Mouse (Mus musculus): Measurements from ENCODE around the gene Tcerg1l.

Tcerg1l gene

GRCm38 (mm10) chr7:138357475-138357874, 40.1 kb downstream of the Tcerg1l start:
- DNase-seq (ENCODE audit: low spot score in 2 of 2), result no peak

DNA sequence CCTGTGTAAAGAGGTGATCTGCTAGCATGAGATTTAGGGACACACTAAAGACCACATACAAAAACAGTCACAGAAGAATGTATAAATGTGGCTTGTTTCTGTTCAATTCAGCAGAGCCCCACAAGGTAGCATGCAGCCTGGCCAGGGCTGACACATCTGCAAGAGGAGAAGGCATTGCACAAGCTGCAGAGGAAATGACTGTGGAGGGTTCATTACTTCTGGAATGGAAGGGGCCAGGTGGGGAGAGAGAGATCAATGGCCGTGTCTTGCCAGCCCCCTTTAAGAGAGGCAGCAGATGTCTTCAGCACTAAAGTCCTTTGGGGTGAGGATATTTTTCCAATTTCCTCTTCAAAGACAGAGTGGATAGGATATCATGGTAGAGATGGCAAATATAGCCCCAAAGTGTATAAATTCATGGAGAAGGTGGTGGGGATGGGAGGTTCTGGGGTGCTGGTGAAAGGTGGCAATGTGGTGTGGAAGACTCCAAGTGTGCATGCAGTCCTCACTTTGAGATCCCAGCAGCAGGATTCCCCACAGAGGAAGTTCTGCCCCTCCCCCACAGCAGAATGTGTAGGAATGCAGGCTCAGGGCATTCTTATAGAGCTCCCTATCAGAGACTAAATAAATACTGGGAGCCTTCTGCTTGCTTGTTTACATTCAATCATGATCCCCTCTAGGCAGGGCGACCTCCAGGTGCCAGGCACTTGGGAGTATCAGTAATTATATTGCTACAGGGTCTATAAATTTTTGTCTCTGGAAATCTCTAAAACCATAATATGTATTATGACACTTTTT, 40.7 kb downstream of the Tcerg1l start:
- DNase-seq (ENCODE audit: low spot score in 2 of 2), result no peak

DNA sequence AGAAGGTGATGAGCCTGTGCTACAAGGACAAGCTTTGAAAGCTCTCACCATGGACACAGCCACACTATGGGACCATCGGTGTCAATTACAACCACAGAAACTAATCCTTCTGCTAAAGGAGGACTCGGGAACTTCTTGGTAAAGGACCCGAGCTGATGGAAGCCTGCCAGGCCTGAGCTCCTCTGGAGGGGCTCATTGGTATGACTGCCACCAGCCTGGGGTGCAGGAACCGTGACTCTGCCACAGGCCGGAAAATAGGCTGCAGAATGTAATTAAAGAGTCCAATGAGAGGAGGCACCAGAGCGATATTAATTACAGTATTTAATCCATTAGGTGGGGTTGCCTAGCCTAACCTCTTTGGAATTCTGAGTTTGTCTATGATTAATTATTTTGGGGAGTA, 52.1 kb downstream of the Tcerg1l start:
- DNase-seq (ENCODE audit: low spot score in 2 of 2), result no peak

DNA sequence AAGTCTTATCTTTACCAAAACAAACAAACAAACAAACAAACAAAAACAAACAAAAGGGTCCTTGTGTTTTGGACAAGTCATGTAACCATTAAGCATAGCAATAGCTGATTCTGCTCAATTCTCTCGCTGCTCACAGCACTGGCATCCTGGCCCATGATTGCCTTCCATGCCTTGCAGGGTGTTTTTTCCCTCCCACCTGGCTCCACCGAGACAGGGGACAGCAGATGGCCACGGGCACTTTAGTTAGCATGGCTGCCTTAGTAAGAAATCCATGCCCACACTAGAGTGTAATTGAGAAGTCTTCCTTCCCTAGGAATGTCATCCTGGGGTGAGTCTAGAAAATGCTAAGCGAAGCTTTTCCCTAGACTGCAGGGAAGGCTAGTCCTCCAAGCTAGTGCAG, 59.1 kb downstream of the Tcerg1l start:
- no peak for DNase-seq (ENCODE audit: low spot score in 2 of 2)

- DNase-seq (ENCODE audit: low spot score in 2 of 2), result no peak
These were observed 59.6 kb downstream of the Tcerg1l start for GRCm38 (mm10) chr7:138337946-138338345.

- DNase-seq (ENCODE audit: low spot score in 2 of 2), result no peak
These were observed 64.9 kb downstream of the Tcerg1l start for GRCm38 (mm10) chr7:138332504-138333168.

GRCm38 (mm10) chr7:138331266-138331665, 66.3 kb downstream of the Tcerg1l start:
- no peak for DNase-seq (ENCODE audit: low spot score in 2 of 2)

DNA sequence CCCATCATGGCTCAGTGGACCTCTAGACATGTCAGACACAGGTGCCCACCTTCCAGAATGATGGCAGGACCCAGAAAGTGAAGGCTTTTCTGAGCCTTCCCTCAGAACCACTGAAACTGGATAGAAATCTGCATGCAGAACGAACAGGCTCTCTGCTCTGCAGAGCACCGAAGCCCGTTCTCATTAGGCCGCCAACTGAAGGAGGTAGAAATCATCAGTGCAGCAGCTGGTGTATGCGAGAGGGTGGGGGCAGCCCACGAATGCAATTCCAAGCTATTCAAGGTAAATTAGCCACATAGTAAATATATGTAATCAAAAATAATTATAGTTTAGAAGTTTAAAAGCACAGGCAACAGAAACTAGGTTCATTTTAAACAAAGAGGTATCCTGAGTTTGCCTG, 68.9 kb downstream of the Tcerg1l start:
- DNase-seq (ENCODE audit: low spot score in 2 of 2), result no peak

DNA sequence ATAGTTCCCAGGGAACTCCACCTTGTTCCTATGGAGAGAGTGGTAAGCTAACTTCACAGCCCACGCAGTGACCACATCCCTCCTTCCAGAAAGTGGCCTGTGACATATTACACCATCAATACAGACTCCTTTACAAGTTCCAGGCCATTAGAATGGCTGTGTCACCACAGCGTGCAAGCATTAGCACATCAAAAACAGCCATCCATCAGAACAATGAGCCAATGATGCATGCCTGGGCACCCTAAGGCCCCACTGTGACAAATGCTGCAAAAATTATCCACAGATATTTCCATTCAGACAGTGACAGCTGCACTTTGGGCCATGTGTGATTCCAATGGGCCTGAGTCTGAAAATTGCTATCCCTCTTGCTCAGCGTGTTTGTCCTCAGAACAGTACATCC, 70.8 kb downstream of the Tcerg1l start:
- no peak for DNase-seq (ENCODE audit: low spot score in 2 of 2)

GRCm38 (mm10) chr7:138313733-138314132, 83.8 kb downstream of the Tcerg1l start:
- no peak for DNase-seq (ENCODE audit: low spot score in 2 of 2)

DNA sequence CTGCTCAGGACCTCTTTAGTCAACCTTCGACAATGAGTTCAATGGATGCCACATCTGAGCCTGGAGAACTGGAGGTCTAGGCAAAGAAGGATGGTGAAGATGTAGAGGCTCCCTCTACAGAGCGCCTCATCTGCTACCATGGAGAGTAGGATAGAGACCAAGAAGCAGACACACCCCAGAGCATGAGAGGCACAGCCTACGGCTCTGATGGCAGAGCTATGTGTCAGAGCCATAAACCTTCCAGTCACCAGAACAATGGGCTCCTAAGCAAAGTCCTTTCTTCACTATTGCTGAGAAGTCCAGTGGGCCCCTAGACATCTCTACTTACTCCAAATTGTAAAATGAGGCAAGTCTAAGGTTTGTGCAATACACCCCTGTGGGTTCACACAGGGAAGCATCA, 91.4 kb downstream of the Tcerg1l start:
- no peak for DNase-seq (ENCODE audit: low spot score in 2 of 2)

DNA sequence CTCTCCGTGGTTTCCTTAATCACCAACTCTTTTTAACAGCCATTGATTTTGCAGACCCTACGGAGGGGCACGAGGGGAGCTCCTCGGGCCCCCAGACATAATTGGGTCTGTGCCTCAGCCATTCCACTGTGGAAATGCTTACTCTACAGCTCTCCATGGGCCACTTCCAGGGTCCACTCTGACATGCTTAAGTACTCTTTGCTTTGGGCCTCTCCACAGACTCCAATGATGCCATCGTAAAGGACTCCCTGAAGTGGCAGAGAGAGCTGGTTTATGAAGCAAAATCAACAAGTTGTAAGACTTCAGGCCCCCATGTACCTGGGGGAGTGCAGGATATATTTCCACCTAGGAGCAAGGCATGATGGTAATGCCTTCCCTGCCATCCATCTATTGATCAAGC, 112.7 kb downstream of the Tcerg1l start:
- no peak for DNase-seq (ENCODE audit: low spot score in 2 of 2)

DNA sequence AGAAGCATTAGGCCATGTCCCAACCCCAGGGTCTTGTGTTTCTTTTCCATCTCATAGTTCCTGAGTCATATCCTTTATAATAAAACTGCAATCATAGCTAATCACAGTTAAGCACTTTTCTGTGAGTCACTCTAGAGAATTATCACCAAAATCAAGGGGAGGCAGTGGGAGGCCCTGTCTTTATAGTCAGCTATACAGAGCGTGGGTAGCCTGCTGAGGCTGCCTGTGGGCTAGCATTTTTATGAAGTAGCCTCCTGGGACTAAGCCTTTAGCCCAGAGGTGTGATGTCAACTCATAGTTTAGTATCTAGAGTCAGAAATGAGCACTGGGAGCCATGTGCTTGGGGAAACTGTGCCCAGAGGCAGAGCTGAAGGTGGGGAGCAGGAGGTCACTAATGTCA, 122.3 kb downstream of the Tcerg1l start:
- no peak for DNase-seq (ENCODE audit: low spot score in 2 of 2)

DNA sequence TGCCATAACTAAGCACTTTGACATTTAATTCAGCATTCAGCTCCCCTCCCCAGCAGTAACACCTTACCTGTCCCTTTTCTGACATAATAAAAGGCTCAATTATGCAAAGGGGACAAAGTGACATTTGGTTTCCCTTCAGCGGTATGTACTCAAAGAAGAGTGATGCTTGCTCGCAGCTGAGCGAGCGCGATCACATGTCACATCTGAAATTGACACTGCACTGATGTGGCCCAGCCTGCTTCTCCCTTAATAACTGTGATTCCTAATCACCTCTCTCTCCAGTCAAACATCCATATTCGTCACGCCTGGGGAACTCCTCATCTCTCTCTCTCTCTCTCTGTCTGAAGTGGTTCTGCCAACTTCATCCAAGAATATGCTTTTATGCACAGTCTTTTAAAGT, 126.2 kb downstream of the Tcerg1l start:
- no peak for DNase-seq (ENCODE audit: low spot score in 2 of 2)

DNA sequence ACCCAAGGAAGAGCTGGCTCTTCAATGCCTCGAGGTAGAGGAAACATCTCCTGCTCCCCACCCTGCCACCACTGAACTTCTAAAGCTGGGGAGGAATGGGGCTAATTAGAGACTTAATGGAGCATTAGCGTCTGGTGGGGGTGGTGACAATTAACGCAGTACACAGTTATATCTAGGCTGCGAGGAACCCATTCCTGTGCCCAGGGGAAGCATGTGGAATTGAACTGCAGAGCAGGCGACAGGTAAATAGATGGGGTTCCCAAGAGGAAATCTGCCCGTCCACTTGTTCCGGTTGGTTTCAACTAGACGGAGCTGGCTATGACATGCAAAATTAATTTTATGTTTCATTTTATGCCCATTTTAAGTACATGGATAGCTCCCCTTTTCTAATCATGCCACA, 128.1 kb downstream of the Tcerg1l start:
- DNase-seq (ENCODE audit: low spot score in 2 of 2), result no peak

DNA sequence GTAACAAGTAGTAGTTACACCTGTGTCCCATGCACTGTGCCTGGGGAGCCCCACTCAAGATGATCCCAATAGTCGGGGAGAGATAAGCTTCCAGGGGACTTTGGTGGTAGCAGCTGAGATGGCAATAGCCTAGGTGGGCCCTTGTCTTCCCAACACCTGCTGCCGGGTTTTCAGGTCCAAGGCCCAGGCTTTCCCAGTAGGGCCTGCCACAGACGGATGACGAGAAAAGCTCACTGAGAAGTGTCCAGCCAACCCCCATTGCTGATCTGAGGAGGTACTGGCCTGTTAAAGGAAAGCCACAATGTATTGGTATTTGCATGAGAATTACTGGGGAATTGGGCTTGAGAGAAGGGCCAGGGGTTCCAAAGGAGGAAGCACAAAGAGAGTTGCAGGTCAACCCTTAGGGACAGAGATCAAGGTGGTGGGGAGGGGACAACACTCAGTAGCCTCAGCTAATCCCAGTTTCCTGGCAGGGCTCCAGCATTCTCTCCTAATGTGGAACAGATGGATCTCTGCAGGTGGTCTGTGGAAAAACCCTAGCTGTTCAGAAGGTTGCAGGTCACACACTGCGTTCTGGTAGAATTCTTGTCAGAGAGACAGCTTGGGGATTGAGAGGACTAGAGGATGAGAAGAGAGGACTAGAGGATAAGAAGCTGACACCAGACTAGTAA, 129.4 kb downstream of the Tcerg1l start:
- peak in 1 of 2 experiments; percentile 14 for DNase-seq (ENCODE audit: low spot score in 2 of 2)

- no peak for DNase-seq (ENCODE audit: low spot score in 2 of 2)
These were observed 148.9 kb downstream of the Tcerg1l start for GRCm38 (mm10) chr7:138248612-138249011.

- DNase-seq (ENCODE audit: low spot score in 2 of 2), result no peak
These were observed 149.4 kb downstream of the Tcerg1l start for GRCm38 (mm10) chr7:138248176-138248575.

DNA sequence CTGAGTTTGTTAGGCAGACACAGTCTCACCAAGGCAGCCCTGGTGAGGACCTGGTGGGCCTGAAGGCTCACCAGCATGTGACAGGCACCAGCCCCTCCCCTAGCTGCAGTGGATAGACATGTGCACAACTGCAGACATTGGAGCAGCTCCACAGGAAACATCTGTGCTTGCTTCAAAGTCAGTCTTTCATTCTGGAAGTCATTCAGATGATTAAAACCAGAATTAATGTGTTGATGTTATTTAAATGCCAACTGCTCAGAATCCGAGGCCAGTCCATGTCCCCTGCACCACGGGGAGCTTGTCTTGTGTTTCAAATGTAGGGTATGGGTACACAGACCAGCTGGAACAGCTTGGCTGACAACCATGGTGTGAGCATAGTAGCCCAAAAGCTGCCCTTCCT, 150.8 kb downstream of the Tcerg1l start:
- no peak for DNase-seq (ENCODE audit: low spot score in 2 of 2)

DNA sequence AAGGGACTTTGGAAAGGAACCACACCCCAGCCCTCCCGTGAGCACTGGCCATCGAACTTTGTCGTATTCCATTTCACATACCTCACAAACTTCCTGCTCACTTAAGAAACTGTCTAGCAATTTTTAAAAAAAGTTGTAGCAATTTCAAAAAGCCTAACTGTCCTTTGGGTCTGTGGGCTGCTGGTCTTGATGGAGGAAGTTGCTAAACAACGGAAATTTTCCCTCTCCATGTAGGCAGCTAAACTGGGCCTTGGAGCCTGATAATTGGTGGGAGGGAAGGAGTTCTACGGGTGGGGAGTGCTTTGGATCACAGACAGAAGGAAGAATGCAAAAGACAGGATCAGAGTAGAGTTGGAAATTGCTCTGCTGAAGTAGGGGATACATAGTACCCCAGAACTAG, 155.3 kb downstream of the Tcerg1l start:
- DNase-seq (ENCODE audit: low spot score in 2 of 2), result no peak

- DNase-seq (ENCODE audit: low spot score in 2 of 2), result no peak
These were observed 159.8 kb downstream of the Tcerg1l start for GRCm38 (mm10) chr7:138237708-138238225.

- no peak for DNase-seq (ENCODE audit: low spot score in 2 of 2)
These were observed 173.3 kb downstream of the Tcerg1l start for GRCm38 (mm10) chr7:138224252-138224651.

- DNase-seq (ENCODE audit: low spot score in 2 of 2), result no peak
These were observed 174.6 kb downstream of the Tcerg1l start for GRCm38 (mm10) chr7:138222951-138223350.

Data from frontal cortex, postnatal 10 days (tissue).